Mouse (Mus musculus): Measurements from ENCODE around the gene Mprip. TPM values are rescaled to one million over a fixed set of nuclear protein-coding genes. Genes with fewer than 3 reads are reported as not detected.

Mprip gene
- total RNA-seq, 2 experiments from 2014 or later = 297 to 299 TPM

GRCm38 (mm10) chr11:59789311-59789710 is 128.2 kb downstream of the Mprip start:
- TF ChIP-seq CTCF (IDR thresholded peaks at IDR 0.05) = no peak
- Histone ChIP-seq H3K4me3 (no peak overlapping the region), H3K27ac (no peak overlapping the region)
- intact Hi-C loops (cut with DNase I) = no loop called here
- DNase-seq (ENCODE audit: extremely low spot score in 1 of 2, low spot score in 2 of 2) = no peak

GRCm38 (mm10) chr11:59793390-59793789 is 132.3 kb downstream of the Mprip start:
- no peak for TF ChIP-seq CTCF (IDR thresholded peaks at IDR 0.05)
- no peak overlapping the region for H3K4me3 ChIP-seq
- no peak for DNase-seq (ENCODE audit: extremely low spot score in 1 of 2, low spot score in 2 of 2)
- intact Hi-C loops (cut with DNase I) = no loop called here
- H3K27ac ChIP-seq = no peak overlapping the region

GRCm38 (mm10) chr11:59800412-59800811 is 139.3 kb downstream of the Mprip start:
- H3K27ac ChIP-seq = no peak overlapping the region
- no peak overlapping the region for H3K4me3 ChIP-seq
- TF ChIP-seq CTCF (IDR thresholded peaks at IDR 0.05) = no peak; the same call in 1 of the 2 replicates
- intact Hi-C loops (cut with DNase I) = no loop called here
- DNase-seq (ENCODE audit: extremely low spot score in 1 of 2, low spot score in 2 of 2) = no peak

- no peak for TF ChIP-seq CTCF (IDR thresholded peaks at IDR 0.05)
- intact Hi-C loops (cut with DNase I) = no loop called here
- no peak overlapping the region for H3K4me3 ChIP-seq
- DNase-seq (ENCODE audit: extremely low spot score in 1 of 2, low spot score in 2 of 2) = no peak
- H3K27ac ChIP-seq = no peak overlapping the region
Measured at GRCm38 (mm10) chr11:59801881-59802280, 140.8 kb downstream of the Mprip start.

- no peak overlapping the region for H3K4me3 ChIP-seq
- intact Hi-C loops (cut with DNase I) = no loop called here
- no peak for TF ChIP-seq CTCF (IDR thresholded peaks at IDR 0.05)
- H3K27ac ChIP-seq = no peak overlapping the region
- DNase-seq (ENCODE audit: extremely low spot score in 1 of 2, low spot score in 2 of 2) = no peak
Measured at GRCm38 (mm10) chr11:59803516-59803915, 142.4 kb downstream of the Mprip start.

- Histone ChIP-seq H3K27ac (no peak overlapping the region), H3K4me3 (no peak overlapping the region)
- intact Hi-C loops (cut with DNase I) = no loop called here
- no peak for TF ChIP-seq CTCF (IDR thresholded peaks at IDR 0.05)
- DNase-seq (ENCODE audit: extremely low spot score in 1 of 2, low spot score in 2 of 2) = no peak
Measured at GRCm38 (mm10) chr11:59804409-59805110, 143.5 kb downstream of the Mprip start.

GRCm38 (mm10) chr11:59805256-59805655 is 144.2 kb downstream of the Mprip start:
- intact Hi-C loops (cut with DNase I) = no loop called here
- H3K27ac ChIP-seq = no peak overlapping the region
- no peak overlapping the region for H3K4me3 ChIP-seq
- DNase-seq (ENCODE audit: extremely low spot score in 1 of 2, low spot score in 2 of 2) = no peak
- TF ChIP-seq CTCF (IDR thresholded peaks at IDR 0.05) = no peak

GRCm38 (mm10) chr11:59805656-59806055 is 144.6 kb downstream of the Mprip start:
- DNase-seq (ENCODE audit: extremely low spot score in 1 of 2, low spot score in 2 of 2) = no peak
- intact Hi-C loops (cut with DNase I) = no loop called here
- Histone ChIP-seq H3K4me3 (no peak overlapping the region), H3K27ac (no peak overlapping the region)
- TF ChIP-seq CTCF (IDR thresholded peaks at IDR 0.05) = no peak

- Histone ChIP-seq H3K27ac (no peak overlapping the region), H3K4me3 (peak overlapping the region; percentile 86)
- no peak; the same call in 1 of the 2 replicates for TF ChIP-seq CTCF (IDR thresholded peaks at IDR 0.05)
- intact Hi-C loops (cut with DNase I) = no loop called here
- DNase-seq (ENCODE audit: extremely low spot score in 1 of 2, low spot score in 2 of 2) = no peak
Measured at GRCm38 (mm10) chr11:59808170-59808960, 147.3 kb downstream of the Mprip start.

- no peak for DNase-seq (ENCODE audit: extremely low spot score in 1 of 2, low spot score in 2 of 2)
- intact Hi-C loops (cut with DNase I) = no loop called here
Measured at GRCm38 (mm10) chr11:59809071-59809669, 148.1 kb downstream of the Mprip start.

GRCm38 (mm10) chr11:59809670-59810474 is 148.8 kb downstream of the Mprip start, which contains the start of gene Flcn:
Flcn (minus strand) TSS chr11:59810016.
- peak within 1 kb of the TSS; percentile 86 for H3K4me3 ChIP-seq
- TF ChIP-seq CTCF (IDR thresholded peaks at IDR 0.05) = peak; percentile 35
- peak within 1 kb of the TSS; percentile 100 for H3K27ac ChIP-seq
- intact Hi-C loops (cut with DNase I) = no loop called here
- DNase-seq (ENCODE audit: extremely low spot score in 1 of 2, low spot score in 2 of 2) = peak; percentile 83 to 84

More at GRCm38 (mm10) chr11:59809071-59809669, 148.1 kb downstream of the Mprip start:
- no peak for TF ChIP-seq CTCF (IDR thresholded peaks at IDR 0.05)
- peak overlapping the region; percentile 100 for H3K27ac ChIP-seq
- H3K4me3 ChIP-seq = peak overlapping the region; percentile 86

Data from left cerebral cortex, adult 2 months (tissue).